Mouse (Mus musculus) urinary bladder, postnatal 10 days (tissue): Measurements from ENCODE around the gene Txndc11.

Source experiments
- DNase-seq: peaks from one replicate; pipeline ENCODE4 v3.0.0; 2022; ENCODE audit warnings: low spot score

Txndc11 gene

GRCm38 (mm10) chr16:11104905-11105304 lies 29.5 kb downstream of the Txndc11 start:
- no peak for DNase-seq

DNA sequence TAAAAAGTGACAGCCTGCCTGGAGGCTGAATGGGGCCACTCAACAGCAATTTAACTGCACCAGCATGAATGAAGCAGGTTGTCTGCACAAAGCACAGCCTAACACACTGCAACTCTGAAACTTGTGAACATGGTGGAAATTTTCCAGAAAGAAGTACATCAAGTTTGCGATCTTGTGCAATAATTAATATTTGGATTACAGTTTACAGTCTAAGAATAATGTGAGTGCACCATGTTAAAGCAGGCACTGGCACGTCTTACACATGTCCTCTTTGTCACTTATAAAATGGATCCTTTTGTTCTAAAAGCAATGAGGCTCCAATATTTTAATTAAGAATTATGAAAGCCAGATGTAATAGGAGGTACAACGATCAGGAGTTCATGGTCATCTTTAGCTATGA lies 37.1 kb downstream of the Txndc11 start:
- DNase-seq = no peak

GRCm38 (mm10) chr16:11093717-11094386 lies 40.6 kb downstream of the Txndc11 start:
- DNase-seq = no peak

- DNase-seq = no peak
Measured at GRCm38 (mm10) chr16:11092523-11092922, 41.9 kb downstream of the Txndc11 start.

DNA sequence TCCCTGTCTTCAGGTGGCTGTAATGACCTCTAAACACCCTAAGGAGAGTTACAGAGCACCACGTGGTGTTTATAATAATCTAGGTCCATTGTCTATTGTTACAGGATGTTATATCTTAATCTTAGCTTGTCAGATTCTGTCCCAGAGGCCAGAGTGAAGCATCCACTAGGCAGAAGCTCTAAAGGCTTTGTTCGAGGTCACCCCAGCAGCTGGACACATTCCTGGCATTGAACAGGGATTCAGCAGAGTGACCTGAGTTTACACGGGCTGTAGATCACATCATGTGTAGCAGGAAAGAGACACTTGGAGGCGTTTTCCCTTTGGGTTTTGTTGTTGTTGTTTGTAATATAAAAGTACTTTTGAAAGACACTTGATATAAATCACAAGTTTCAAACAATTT lies 42.4 kb downstream of the Txndc11 start:
- no peak for DNase-seq

GRCm38 (mm10) chr16:11090836-11091570 lies 43.4 kb downstream of the Txndc11 start:
- no peak for DNase-seq

DNA sequence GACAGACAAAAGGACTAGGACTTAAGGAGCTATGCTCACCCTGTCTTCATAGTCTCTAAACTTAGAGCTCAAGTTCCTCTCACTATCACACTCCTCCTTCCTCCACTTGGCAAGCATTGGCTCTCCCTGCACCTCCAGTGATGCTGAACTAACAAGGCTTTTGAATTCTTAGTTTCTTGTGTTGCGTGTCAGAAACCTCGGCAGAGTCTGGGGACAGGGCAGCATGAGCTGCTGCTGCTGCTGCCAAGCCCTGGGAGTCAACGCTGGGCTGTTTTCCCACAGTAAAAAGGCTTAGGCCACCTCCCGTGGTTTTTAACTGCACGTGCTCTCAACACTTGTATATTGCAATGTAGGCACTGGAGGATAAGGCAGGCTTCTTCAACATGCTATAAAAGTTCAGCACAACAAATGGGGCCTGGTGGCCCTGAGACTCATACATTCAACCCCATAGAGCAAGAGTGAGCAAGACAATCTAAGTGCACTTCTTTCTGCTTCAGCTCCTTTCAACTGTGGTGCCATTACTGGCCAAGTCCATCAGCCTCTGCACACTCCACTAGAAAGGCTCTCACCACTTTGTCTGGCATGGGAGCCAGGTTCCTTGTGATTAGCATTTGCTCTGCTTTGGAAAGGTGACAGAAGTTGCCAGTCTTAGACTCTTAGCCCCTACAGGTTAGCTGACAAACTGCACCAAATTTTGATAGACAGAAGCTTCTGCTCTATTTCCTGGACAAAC lies 47.4 kb downstream of the Txndc11 start:
- DNase-seq = no peak

DNA sequence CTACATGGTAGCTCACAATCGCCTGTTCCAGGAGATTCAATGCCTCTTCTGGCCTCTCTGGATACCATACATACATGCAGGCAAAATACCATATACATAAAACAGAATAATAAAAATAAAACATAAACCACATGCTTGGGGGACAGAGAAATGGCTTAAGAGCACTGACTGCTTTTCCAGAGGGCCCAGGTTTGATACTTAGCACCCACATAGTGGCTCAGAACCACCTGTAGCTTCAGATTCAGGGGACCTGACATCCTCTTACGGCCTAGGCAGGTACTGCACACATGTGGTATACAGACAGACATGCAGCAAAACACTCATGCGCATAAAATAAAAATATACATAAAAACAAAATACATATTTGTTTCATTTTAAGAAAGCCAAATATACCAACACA lies 48.2 kb downstream of the Txndc11 start:
- no peak for DNase-seq

- DNase-seq = no peak
Measured at GRCm38 (mm10) chr16:11084181-11084580, 50.3 kb downstream of the Txndc11 start.

GRCm38 (mm10) chr16:11078216-11078869 lies 56.1 kb downstream of the Txndc11 start:
- DNase-seq = no peak

DNA sequence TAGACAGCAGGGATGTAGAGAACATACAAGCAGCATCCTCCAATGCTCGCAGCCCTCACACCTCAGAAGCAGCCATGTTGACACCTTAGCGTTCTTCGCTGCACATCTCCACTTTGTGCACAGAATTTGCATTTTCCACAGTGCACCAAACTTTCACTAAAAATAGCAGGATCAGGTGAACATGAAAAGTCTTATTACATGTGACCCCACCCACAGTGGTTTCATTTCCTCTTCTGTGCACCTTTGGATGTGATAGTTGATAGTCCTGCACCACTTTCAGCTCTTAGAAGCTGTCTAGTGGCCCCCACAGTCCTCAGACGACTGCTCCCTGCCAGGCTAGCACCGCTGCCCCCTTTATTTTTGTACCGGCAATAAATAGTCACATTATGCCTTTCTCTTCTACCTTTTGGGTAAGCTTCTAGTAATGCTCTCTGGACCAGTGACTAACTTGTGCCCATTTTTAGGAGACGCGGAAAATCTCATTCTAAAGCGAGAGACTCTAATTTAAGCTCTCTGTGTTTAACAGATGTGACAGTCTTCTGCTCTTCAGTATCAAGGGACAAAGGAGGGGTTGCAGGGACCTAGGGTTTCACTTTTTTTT lies 56.7 kb downstream of the Txndc11 start:
- DNase-seq = no peak

GRCm38 (mm10) chr16:11073060-11073459 lies 61.4 kb downstream of the Txndc11 start:
- no peak for DNase-seq

DNA sequence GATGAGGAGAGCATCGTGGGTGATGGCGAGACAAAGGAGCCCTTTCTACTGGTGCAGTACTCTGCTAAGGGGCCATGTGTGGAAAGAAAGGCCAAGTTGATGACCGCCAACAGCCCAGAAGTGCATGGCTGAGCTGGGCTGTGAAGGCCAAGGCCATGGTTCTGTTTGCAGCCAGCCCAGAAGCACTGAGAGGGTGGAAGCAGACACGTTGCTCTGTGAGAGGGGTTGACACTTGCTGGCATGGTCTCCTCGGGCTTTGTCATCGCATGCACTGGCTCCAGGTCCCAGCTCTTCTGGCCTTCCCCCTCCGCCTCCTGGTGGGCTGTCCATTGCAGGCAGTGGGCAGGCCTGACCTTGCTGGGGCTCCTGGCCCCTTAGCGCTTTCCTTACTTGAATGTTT lies 62.0 kb downstream of the Txndc11 start:
- no peak for DNase-seq

DNA sequence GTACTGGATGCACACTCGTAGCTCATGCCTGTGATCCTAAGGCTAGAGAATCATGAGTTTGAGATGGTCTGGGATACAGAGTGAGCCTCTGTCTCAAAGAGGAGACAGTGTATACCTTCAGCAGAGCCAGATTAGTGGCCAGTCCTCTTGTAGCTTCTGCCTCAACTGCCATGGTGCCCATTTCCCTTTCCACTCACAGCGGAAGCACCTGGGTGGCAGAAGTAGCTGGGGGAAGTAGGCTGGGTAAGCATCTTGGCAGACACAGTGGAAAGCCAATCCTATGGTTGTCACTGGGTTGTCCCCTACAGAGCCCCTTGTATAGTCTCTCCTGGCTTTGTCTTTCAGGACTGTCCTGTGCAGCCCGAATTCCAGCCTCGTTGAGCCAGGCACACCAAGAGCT lies 62.6 kb downstream of the Txndc11 start:
- DNase-seq = no peak

DNA sequence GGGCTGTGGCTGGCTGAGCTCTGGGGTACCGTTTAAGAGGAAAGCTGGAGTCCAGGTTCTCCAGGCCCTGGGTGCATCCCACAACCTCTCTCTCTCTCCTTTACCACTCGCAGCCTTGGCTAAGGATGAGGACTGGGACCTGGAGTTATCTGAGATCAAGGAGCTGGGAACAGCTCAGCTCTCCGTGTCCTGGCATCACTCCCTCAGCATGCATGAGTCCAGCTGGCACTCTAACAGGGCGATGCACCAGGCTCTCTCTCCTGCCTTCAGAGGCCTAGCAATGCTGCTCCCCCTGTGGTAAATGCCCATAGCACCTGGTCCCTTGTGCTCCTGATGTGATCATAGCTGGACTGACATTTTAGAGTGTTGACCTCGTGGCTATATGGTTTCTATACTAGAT lies 63.3 kb downstream of the Txndc11 start:
- no peak for DNase-seq

- DNase-seq = no peak
Measured at GRCm38 (mm10) chr16:11069710-11070420, 64.6 kb downstream of the Txndc11 start.

DNA sequence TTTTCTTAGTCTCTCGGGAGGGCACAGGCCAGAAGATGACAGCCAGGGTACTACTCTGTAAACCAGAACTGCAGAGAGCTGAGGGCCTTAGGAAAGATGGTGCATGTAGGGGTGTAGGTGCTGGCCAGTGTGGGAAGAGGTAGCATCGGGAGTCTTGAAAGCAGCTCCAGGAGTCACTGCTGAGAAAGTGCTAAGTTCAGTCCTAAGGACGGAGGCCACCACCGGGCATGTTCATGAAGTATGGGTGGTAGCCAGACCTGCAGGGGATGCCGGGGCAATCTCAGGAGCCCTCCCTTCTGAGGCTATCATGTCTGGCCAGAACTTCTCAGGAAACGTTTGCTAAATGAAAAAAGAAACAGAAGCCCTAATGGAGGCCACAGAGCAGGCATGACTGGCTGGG lies 65.2 kb downstream of the Txndc11 start:
- no peak for DNase-seq

DNA sequence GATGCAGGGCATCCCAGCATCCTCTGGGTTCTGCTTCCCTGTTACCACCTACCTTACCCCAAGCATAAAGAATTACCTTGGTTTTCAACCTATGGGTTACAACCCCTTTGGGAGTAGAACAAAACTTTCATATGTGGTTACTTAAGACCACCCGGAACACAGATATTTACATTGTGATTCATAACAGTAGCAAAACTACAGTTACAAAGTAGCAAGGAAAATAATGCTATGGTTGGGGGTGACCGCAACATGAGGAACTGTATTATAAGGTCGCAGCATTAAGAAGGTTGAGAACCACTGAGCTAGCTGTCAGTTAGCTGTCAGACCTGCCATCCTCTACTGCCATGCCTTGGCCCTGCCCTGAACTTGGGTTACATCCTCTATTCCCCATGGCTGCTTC lies 65.8 kb downstream of the Txndc11 start:
- DNase-seq = no peak

GRCm38 (mm10) chr16:11066833-11067191 lies 67.6 kb downstream of the Txndc11 start:
- DNase-seq = no peak

DNA sequence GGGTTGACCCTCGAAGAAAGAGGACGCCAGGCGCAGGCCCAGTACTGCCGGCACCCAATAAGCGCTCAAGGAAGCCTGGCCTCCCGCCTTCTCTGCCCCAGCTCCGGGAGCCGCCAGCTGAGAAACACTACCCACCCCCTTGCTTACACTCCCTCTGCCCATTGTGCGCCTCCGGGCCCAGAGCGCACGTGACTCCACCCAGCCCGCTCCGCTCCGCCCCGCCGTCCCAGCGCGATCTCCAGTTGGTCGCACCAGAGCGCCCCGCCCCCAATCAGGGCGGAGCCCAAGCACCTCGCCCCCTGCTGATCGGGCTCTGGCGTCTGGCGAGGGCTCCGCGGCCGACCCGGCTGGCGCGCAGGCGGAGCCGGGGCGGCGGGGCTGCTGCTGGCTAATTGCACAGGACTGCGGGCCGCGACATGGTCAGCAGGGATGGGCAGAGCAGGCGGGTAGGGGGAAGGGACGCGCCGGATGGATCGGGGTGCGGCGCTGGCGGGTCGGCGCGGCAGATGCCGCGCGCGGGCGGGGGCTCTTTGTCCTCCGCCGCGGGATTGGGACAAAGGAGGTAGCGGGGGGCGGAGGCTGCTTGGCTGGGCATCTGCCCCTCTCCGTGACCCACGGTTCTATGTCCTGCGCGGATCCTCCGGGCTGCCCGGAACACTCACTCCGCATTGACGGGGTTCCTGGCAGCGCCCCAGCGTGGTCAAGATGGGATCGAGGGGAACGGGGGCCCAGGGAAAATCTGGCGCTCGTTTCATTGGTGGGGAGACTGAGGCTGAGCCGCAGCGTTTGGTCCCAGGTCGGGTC lies 68.2 kb downstream of the Txndc11 start, which contains the start of gene Litaf:
Gene Litaf (minus strand): TSS at position 129 of the 804 bp plus-strand sequence.
- DNase-seq = peak; percentile 83

DNA sequence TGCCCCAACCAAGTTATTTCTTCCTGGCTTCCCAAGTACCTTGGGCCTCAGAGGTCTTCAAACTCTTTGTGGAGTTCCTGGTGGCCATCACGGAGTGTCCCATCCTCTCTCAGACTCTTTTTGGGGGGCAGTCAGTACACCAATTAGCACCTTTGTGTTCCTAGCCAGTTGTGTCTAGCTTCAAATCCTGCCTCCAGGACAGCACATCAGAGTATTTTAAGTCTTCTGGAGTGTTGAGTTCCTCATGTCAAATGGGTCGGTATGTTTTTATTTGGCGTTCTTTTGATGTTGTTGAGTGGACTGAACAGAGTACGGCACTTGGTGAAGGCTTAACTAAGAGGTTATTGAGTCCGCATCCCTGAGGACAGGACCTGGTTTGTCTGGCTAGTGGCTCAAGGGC lies 69.0 kb downstream of the Txndc11 start:
- DNase-seq = no peak
